Mouse (Mus musculus) embryonic facial prominence, embryonic 11.5 days (tissue): ENCODE measurements around the gene Hand1. TPM values are rescaled to one million over a fixed set of nuclear protein-coding genes. Genes with fewer than 3 reads are reported as not detected.
"Not testable (repeated sequence)": the region's sequence is repeated elsewhere in the genome, so short reads cannot be mapped to it uniquely, and the experiment has no call there.

Experiments
- ATAC-seq: fragments of 200-750 bp; cut with Nextera tagmentation; replicated peaks from 2 replicates; pipeline ENCODE4 v1.8.0; 2017; ENCODE audit warnings: low read depth; ENCODE audit not compliant: insufficient number of reproducible peaks, low FRiP score, low TSS enrichment
- DNase-seq: peaks from one replicate; pipeline ENCODE4 v3.0.0-alpha.2; 2015; ENCODE audit warnings: low spot score
- H3K27ac ChIP-seq: fragments of 300-500 bp; sonication (generic); replicated peaks from 2 replicates; pipeline ENCODE4 v1.5.1; 2014; ENCODE audit warnings: mild to moderate bottlenecking, low read depth, low read length, control low read depth
- H3K27me3 ChIP-seq: fragments of 300-500 bp; sonication (generic); 2 replicates; pipeline ENCODE4 v1.6.1; 2014; ENCODE audit warnings: mild to moderate bottlenecking, low read length, moderate library complexity, mixed read lengths; ENCODE audit not compliant: control insufficient read depth, insufficient read depth
- H3K36me3 ChIP-seq: fragments of 300-500 bp; sonication (generic); replicated peaks from 2 replicates; pipeline ENCODE4 v1.6.1; 2014; ENCODE audit warnings: low read depth, mild to moderate bottlenecking, low read length, moderate library complexity, mixed read lengths; ENCODE audit not compliant: control insufficient read depth, insufficient read depth
- H3K4me1 ChIP-seq: fragments of 300-500 bp; sonication (generic); 2 replicates; pipeline ENCODE4 v1.6.1; 2014; ENCODE audit warnings: low read length, mixed read lengths; ENCODE audit not compliant: control insufficient read depth, insufficient read depth
- H3K4me2 ChIP-seq: fragments of 300-500 bp; sonication (generic); 2 replicates; pipeline ENCODE4 v1.6.1; 2014; ENCODE audit warnings: low read depth, mild to moderate bottlenecking, control low read depth, low read length, moderate library complexity
- H3K4me3 ChIP-seq: fragments of 300-500 bp; sonication (generic); 2 replicates; pipeline ENCODE4 v1.5.1; 2014; ENCODE audit warnings: low read depth, low read length, control low read depth
- H3K9ac ChIP-seq: fragments of 300-500 bp; sonication (generic); replicated peaks from 2 replicates; pipeline ENCODE4 v1.6.1; 2014; ENCODE audit warnings: mild to moderate bottlenecking, control low read depth, low read length
- H3K9me3 ChIP-seq: fragments of 300-500 bp; sonication (generic); replicated peaks from 2 replicates; pipeline ENCODE4 v1.6.1; 2016; ENCODE audit warnings: mild to moderate bottlenecking, low read length, inconsistent platforms, mixed read lengths; ENCODE audit not compliant: control insufficient read depth
- WGBS: fragments of 180-500 bp; shearing (Covaris S2); extraction: QIAGEN DNeasy Blood & Tissue Kit; methylation state at CpG from one replicate; pipeline ENCODE4 v1.1.7; 2014; 5-methylcytosine and 5-hydroxymethylcytosine counted together
- polyA plus RNA-seq: library from polyadenylated mRNA; unstranded; fragments of >200 nt; fragmentation: Nextera tagmentation; extraction: Ambion mirVana; gene quantifications from 2 replicates; pipeline ENCODE4 v1.2.1, GENCODE M21; 2014

Gene Hand1
- polyA plus RNA-seq, 1 experiment from 2014 or later = 8.2 TPM

DNA sequence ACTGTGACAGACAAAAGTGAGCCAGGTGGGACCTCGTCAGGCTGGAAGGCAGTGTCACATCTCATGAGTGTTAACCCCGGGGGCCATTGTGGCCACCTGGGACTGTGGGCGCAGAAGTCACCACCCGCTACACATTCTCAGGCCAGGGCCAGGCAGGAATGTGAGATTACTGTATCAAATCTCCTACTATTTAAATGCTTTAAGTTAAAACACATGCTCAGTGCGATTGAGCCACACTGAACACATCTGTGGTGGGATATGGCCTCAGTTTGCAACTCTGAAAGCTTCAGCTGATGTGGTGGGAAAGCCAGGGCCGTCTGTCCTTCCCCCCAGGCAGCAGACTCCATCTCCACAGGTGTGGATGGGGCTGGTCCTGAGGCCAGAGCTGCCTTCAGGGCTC is 21.0 kb upstream of the Hand1 start:
- H3K36me3 ChIP-seq = no peaks in the 10 kb centered on the region
- ATAC-seq (0 out of 2 replicates have a peak, but pooled peaks have one; percentile 14), DNase-seq (peak; percentile 74)
- no peak overlapping the region for H3K27ac ChIP-seq
- H3K9ac ChIP-seq = no peak overlapping the region
- H3K4me2 ChIP-seq = no peak overlapping the region
- 50% methylated on average over 6 of the region's 6 CpGs for WGBS
- H3K9me3 ChIP-seq = no peaks in the 10 kb centered on the region
- H3K4me3 ChIP-seq = no peak overlapping the region
- no peaks in the 10 kb centered on the region for H3K27me3 ChIP-seq
- H3K4me1 ChIP-seq = no peaks in the 10 kb centered on the region; the same call in 1 of the 2 replicates

DNA sequence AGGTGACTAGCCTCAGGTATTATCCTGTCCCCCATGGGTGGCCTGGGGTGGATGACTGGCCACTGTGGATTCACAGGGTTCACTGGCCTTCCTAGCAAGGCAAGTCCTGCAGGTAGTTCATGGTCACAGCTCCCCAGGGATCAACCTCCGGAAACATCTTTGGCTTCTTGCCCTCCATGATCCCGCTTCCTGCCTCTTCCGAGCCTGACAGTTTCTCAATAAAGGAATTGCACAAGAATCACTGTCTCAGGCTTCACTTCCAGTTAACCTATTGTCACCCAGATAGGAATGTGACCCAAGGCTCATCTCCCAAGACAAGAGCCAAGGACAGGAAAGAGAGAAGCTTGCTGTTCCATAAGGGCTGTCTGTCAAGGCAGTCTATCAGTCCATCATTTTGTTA is 18.3 kb upstream of the Hand1 start:
- Histone ChIP-seq H3K4me3 (no peak overlapping the region), H3K27me3 (no peaks in the 10 kb centered on the region), H3K9me3 (no peaks in the 10 kb centered on the region), H3K4me1 (no peaks in the 10 kb centered on the region; the same call in 1 of the 2 replicates), H3K4me2 (no peak overlapping the region), H3K27ac (no peak overlapping the region), H3K36me3 (no peaks in the 10 kb centered on the region), H3K9ac (no peak overlapping the region)
- WGBS = 40% methylated on average over 3 of the region's 3 CpGs
- DNase-seq (no peak), ATAC-seq (no peak)

DNA sequence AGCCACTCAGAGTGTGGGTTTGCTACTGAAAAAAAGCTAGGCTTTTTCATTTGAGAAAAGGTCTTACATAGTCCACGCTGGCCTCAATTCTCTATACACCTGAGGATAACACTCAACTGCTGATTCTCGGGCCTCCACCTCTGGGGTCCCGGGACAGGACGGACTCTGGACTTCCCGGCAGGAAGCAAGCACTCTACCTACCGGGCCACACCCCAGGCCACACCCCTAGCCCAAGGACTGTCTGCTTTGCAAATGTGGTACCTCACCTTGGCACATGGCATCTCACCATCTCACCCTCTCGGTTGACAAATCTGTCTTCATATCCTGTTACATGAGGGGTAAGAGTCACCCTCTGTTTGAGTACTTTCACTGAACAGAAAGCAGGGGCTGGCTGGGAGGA is 17.7 kb upstream of the Hand1 start:
- no peak overlapping the region for H3K4me3 ChIP-seq
- H3K27ac ChIP-seq = no peak overlapping the region
- ATAC-seq (no peak), DNase-seq (no peak)
- H3K4me1 ChIP-seq = no peaks in the 10 kb centered on the region; the same call in 1 of the 2 replicates
- WGBS = 54% methylated on average over 7 of the region's 7 CpGs
- no peaks in the 10 kb centered on the region for H3K27me3 ChIP-seq
- H3K9me3 ChIP-seq = no peaks in the 10 kb centered on the region
- H3K9ac ChIP-seq = no peak overlapping the region
- no peak overlapping the region for H3K4me2 ChIP-seq
- H3K36me3 ChIP-seq = no peaks in the 10 kb centered on the region

DNA sequence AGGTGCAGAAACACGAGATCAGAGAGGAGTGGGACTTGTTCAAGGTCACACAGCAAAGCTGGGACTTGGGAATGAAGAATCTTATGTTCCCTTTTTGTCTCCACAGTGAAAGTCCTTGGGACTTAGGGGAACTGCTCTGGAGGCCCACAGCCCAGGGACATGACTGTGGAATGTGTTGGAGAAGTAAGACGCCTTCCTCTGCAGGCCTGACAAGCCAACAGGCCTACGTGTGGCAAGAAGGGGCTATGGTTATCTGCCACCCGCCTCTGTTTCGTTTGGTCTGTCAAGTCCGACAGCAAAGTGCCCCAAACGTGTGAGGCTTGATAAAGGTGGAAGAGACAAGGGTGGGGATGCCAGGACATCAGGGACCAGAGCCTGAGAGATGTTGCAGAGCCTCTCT is 14.8 kb upstream of the Hand1 start:
- no peak overlapping the region for H3K4me2 ChIP-seq
- H3K9me3 ChIP-seq = no peaks in the 10 kb centered on the region
- H3K27me3 ChIP-seq = no peaks in the 10 kb centered on the region

DNA sequence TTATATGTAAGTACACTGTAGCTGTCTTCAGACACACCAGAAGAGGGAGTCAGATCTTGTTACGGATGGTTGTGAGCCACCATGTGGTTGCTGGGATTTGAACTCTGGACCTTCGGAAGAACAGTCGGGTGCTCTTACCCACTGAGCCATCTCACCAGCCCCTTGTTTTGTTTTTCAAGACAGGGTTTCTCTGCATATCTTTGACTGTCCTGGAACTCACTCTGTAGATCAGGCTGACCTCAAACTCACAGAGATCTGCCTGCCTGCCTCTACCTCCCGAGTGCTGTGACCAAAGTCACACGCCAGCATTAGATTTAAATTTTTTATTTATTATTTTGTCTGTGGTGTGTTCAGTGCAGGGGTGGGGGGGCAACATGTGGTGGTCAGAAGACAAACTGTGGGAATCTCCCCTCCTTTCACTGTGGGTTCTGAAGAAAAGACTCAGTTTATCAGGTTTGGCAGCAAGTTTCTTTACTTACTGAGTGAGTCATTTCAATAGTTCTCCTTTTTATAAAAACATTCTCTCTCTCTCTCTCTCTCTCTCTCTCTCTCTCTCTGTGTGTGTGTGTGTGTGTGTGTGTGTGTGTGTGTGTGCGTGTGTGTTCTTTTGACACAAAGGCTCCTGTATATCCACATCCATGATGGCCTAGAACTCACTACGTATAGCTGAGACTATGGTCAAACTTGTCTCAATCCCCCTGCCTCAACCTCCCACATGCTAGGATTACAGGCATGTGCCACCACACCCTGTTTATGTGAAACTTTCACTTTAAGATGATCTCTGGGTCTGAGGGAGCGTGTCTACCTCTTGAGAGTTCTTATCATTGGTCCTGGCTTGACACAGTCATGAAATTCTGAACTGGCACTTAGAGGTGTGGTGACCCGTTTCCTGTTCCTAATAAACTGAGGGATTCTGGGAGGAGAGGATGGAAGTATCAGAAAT is 14.1 kb upstream of the Hand1 start:
- H3K4me3 ChIP-seq, ATAC-seq, H3K27ac ChIP-seq, H3K27me3 ChIP-seq, H3K9me3 ChIP-seq, H3K36me3 ChIP-seq, H3K9ac ChIP-seq, DNase-seq, H3K4me1 ChIP-seq, H3K4me2 ChIP-seq: not testable (repeated sequence)
- WGBS = 85% methylated on average over 8 of the region's 9 CpGs

More for the DNA sequence above, 14.8 kb upstream of the Hand1 start:
- ATAC-seq = no peak
- Histone ChIP-seq H3K4me3 (no peak overlapping the region), H3K27ac (no peak overlapping the region), H3K4me1 (no peaks in the 10 kb centered on the region; the same call in 1 of the 2 replicates), H3K36me3 (no peaks in the 10 kb centered on the region), H3K9ac (no peak overlapping the region)
- no peak for DNase-seq
- 64% methylated on average over 7 of the region's 7 CpGs for WGBS

DNA sequence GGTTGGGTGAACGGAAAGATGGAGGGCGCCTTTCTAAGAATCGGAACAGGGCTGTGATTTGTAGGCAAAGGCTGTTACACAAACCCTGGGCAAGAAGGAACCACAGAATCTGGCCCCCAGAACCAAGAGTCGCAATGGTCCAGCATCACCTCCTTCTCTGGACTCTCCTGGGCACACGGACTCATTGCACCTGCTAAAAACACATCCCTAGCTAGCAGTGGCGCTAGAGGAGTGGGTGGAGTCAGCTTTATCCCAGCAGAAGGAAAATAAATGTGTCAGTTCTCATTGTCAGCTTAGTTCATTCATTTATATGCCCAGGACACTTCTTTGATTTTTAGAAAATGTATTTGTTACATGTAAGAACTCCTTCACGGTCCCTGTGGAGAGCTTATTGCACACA is 8.8 kb upstream of the Hand1 start:
- 26% methylated on average over 7 of the region's 7 CpGs for WGBS
- no peak overlapping the region for H3K4me2 ChIP-seq
- H3K4me1 ChIP-seq = no peaks in the 10 kb centered on the region
- H3K9ac ChIP-seq = no peak overlapping the region
- H3K27me3 ChIP-seq = peaks cover 49% of the 10 kb centered on the region
- H3K36me3 ChIP-seq = no peaks in the 10 kb centered on the region
- no peak overlapping the region for H3K27ac ChIP-seq
- H3K9me3 ChIP-seq = no peaks in the 10 kb centered on the region
- ATAC-seq (no peak), DNase-seq (no peak)
- no peak overlapping the region for H3K4me3 ChIP-seq

DNA sequence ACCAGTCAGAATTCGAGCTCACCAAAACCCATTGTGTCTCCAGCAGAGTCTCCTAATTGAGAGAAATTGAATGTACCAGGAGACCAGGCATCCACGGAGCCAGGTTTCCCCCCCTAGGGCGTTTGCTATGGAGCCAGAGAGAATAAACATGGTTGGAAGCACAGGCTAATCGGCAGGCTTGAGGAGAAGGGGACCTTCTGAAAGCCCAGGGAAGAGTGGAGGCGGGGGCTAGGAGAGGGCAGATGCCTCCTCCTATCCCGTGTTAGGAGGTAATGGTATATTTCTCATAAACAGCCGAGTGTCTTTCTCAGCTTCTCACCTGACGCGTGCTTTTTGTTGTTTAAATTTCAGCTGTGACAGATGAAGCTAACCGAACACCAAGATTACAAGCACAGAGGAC is 8.4 kb upstream of the Hand1 start:
- Histone ChIP-seq H3K36me3 (no peaks in the 10 kb centered on the region), H3K9me3 (no peaks in the 10 kb centered on the region), H3K9ac (no peak overlapping the region), H3K4me3 (no peak overlapping the region), H3K4me1 (no peaks in the 10 kb centered on the region), H3K27me3 (peaks cover 53% of the 10 kb centered on the region), H3K4me2 (no peak overlapping the region), H3K27ac (no peak overlapping the region)
- ATAC-seq (no peak), DNase-seq (no peak)
- 13% methylated on average over 10 of the region's 10 CpGs for WGBS
